Mouse (Mus musculus): ENCODE data around the gene Aipl1. TPM values are rescaled to one million over a fixed set of nuclear protein-coding genes. Genes with fewer than 3 reads are reported as not detected.

Aipl1 gene
- 0.80 and 1.0 TPM in 2 replicates for polyA plus RNA-seq (2016; fragmentation: Nextera tagmentation; extraction: Ambion mirVana)

GRCm38 (mm10) chr11:72037409-72037808 is at the start of gene Aipl1:
TSS of gene Aipl1 (minus strand) at chr11:72037509.
- Histone ChIP-seq H3K36me3 (no peaks in the 10 kb centered on the region), H3K9me3 (replicated peaks) (no peaks in the 10 kb centered on the region), H3K27ac (ENCODE audit: poor library complexity, severe bottlenecking) (no peak within 1 kb of the TSS), H3K4me3 (no peak within 1 kb of the TSS), H3K27me3 (replicated peaks) (0 out of 2 replicates have a peak, but pooled peaks cover 4% of the 10 kb centered on the region), H3K4me2 (no peak within 1 kb of the TSS), H3K4me1 (replicated peaks) (peaks cover 41% of the 10 kb centered on the region), H3K9ac (no peak within 1 kb of the TSS)
- ATAC-seq (ENCODE audit: insufficient number of reproducible peaks, low FRiP score), result no peak
- WGBS, result 52% methylated on average over 4 of the region's 4 CpGs

GRCm38 (mm10) chr11:72086251-72087046 is 49.1 kb upstream of the Aipl1 start:
- 24% methylated on average over 11 of the region's 11 CpGs for WGBS
- no peaks in the 10 kb centered on the region for H3K9me3 ChIP-seq (replicated peaks)
- no peaks in the 10 kb centered on the region for H3K27me3 ChIP-seq (replicated peaks)
- ATAC-seq (ENCODE audit: insufficient number of reproducible peaks, low FRiP score), result peak; percentile 53; the same call in 1 of the 2 replicates
- H3K9ac ChIP-seq, result no peak overlapping the region
- peaks cover 36% of the 10 kb centered on the region for H3K4me1 ChIP-seq (replicated peaks)
- peak overlapping the region; percentile 29; the same call in 1 of the 2 replicates for H3K4me2 ChIP-seq
- H3K27ac ChIP-seq (ENCODE audit: poor library complexity, severe bottlenecking), result peak overlapping the region; percentile 69
- H3K36me3 ChIP-seq, result no peaks in the 10 kb centered on the region
- no peak overlapping the region for H3K4me3 ChIP-seq

- Histone ChIP-seq H3K36me3 (no peaks in the 10 kb centered on the region), H3K9ac (no peak overlapping the region), H3K27me3 (replicated peaks) (no peaks in the 10 kb centered on the region), H3K27ac (ENCODE audit: poor library complexity, severe bottlenecking) (no peak overlapping the region), H3K4me2 (no peak overlapping the region), H3K4me1 (replicated peaks) (peaks cover 36% of the 10 kb centered on the region), H3K4me3 (no peak overlapping the region), H3K9me3 (replicated peaks) (no peaks in the 10 kb centered on the region)
- 92% methylated on average over 15 of the region's 15 CpGs for WGBS
- no peak for ATAC-seq (ENCODE audit: insufficient number of reproducible peaks, low FRiP score)
Observed at GRCm38 (mm10) chr11:72084337-72084736, 47.0 kb upstream of the Aipl1 start.

GRCm38 (mm10) chr11:72082601-72083000 is 45.3 kb upstream of the Aipl1 start:
- H3K36me3 ChIP-seq, result no peaks in the 10 kb centered on the region
- no peaks in the 10 kb centered on the region for H3K9me3 ChIP-seq (replicated peaks)
- no peak overlapping the region for H3K4me2 ChIP-seq
- no peaks in the 10 kb centered on the region for H3K27me3 ChIP-seq (replicated peaks)
- H3K9ac ChIP-seq, result no peak overlapping the region
- no peak overlapping the region for H3K4me3 ChIP-seq
- WGBS, result 96% methylated on average over 4 of the region's 4 CpGs
- peaks cover 31% of the 10 kb centered on the region for H3K4me1 ChIP-seq (replicated peaks)
- no peak overlapping the region for H3K27ac ChIP-seq (ENCODE audit: poor library complexity, severe bottlenecking)
- ATAC-seq (ENCODE audit: insufficient number of reproducible peaks, low FRiP score), result no peak

GRCm38 (mm10) chr11:72080461-72080860 is 43.2 kb upstream of the Aipl1 start:
- no peaks in the 10 kb centered on the region for H3K27me3 ChIP-seq (replicated peaks)
- H3K9ac ChIP-seq, result no peak overlapping the region
- peaks cover 11% of the 10 kb centered on the region for H3K4me1 ChIP-seq (replicated peaks)
- H3K4me3 ChIP-seq, result no peak overlapping the region
- no peaks in the 10 kb centered on the region for H3K36me3 ChIP-seq
- ATAC-seq (ENCODE audit: insufficient number of reproducible peaks, low FRiP score), result no peak
- H3K9me3 ChIP-seq (replicated peaks), result no peaks in the 10 kb centered on the region
- H3K27ac ChIP-seq (ENCODE audit: poor library complexity, severe bottlenecking), result no peak overlapping the region
- WGBS, result 84% methylated on average over 6 of the region's 6 CpGs
- H3K4me2 ChIP-seq, result no peak overlapping the region

GRCm38 (mm10) chr11:72078647-72079046 is 41.3 kb upstream of the Aipl1 start:
- 48% methylated on average over 4 of the region's 4 CpGs for WGBS
- H3K36me3 ChIP-seq, result no peaks in the 10 kb centered on the region
- no peak overlapping the region for H3K4me2 ChIP-seq
- H3K27me3 ChIP-seq (replicated peaks), result peaks cover 3% of the 10 kb centered on the region
- ATAC-seq (ENCODE audit: insufficient number of reproducible peaks, low FRiP score), result no peak
- no peaks in the 10 kb centered on the region for H3K9me3 ChIP-seq (replicated peaks)
- peaks cover 7% of the 10 kb centered on the region for H3K4me1 ChIP-seq (replicated peaks)
- H3K4me3 ChIP-seq, result no peak overlapping the region
- no peak overlapping the region for H3K9ac ChIP-seq
- no peak overlapping the region for H3K27ac ChIP-seq (ENCODE audit: poor library complexity, severe bottlenecking)

- Histone ChIP-seq H3K4me1 (replicated peaks) (peaks cover 7% of the 10 kb centered on the region), H3K27me3 (replicated peaks) (peaks cover 9% of the 10 kb centered on the region), H3K36me3 (no peaks in the 10 kb centered on the region), H3K27ac (ENCODE audit: poor library complexity, severe bottlenecking) (no peak overlapping the region), H3K9me3 (replicated peaks) (no peaks in the 10 kb centered on the region), H3K4me2 (no peak overlapping the region), H3K4me3 (no peak overlapping the region), H3K9ac (no peak overlapping the region)
- 45% methylated on average over 3 of the region's 3 CpGs for WGBS
- ATAC-seq (ENCODE audit: insufficient number of reproducible peaks, low FRiP score), result no peak
Observed at GRCm38 (mm10) chr11:72078056-72078455, 40.7 kb upstream of the Aipl1 start.

- ATAC-seq (ENCODE audit: insufficient number of reproducible peaks, low FRiP score), result no peak
- H3K27ac ChIP-seq (ENCODE audit: poor library complexity, severe bottlenecking), result no peak overlapping the region
- peaks cover 7% of the 10 kb centered on the region for H3K4me1 ChIP-seq (replicated peaks)
- peaks cover 16% of the 10 kb centered on the region for H3K27me3 ChIP-seq (replicated peaks)
- 51% methylated on average over 13 of the region's 13 CpGs for WGBS
- no peaks in the 10 kb centered on the region for H3K36me3 ChIP-seq
- H3K4me2 ChIP-seq, result no peak overlapping the region
- no peak overlapping the region for H3K4me3 ChIP-seq
- no peaks in the 10 kb centered on the region for H3K9me3 ChIP-seq (replicated peaks)
- H3K9ac ChIP-seq, result no peak overlapping the region
Observed at GRCm38 (mm10) chr11:72074230-72074629, 36.9 kb upstream of the Aipl1 start.

GRCm38 (mm10) chr11:72072331-72072905 is 35.1 kb upstream of the Aipl1 start:
- Histone ChIP-seq H3K36me3 (no peaks in the 10 kb centered on the region), H3K4me2 (no peak overlapping the region), H3K27ac (ENCODE audit: poor library complexity, severe bottlenecking) (no peak overlapping the region), H3K4me3 (no peak overlapping the region), H3K4me1 (replicated peaks) (no peaks in the 10 kb centered on the region), H3K9ac (no peak overlapping the region), H3K27me3 (replicated peaks) (peaks cover 16% of the 10 kb centered on the region), H3K9me3 (replicated peaks) (no peaks in the 10 kb centered on the region)
- ATAC-seq (ENCODE audit: insufficient number of reproducible peaks, low FRiP score), result no peak
- WGBS, result 52% methylated on average over 6 of the region's 6 CpGs

- Histone ChIP-seq H3K9me3 (replicated peaks) (0 out of 2 replicates have a peak, but pooled peaks cover 4% of the 10 kb centered on the region), H3K27me3 (replicated peaks) (peaks cover 16% of the 10 kb centered on the region), H3K4me2 (no peak overlapping the region), H3K27ac (ENCODE audit: poor library complexity, severe bottlenecking) (no peak overlapping the region), H3K36me3 (no peaks in the 10 kb centered on the region), H3K9ac (no peak overlapping the region), H3K4me3 (no peak overlapping the region), H3K4me1 (replicated peaks) (no peaks in the 10 kb centered on the region)
- ATAC-seq (ENCODE audit: insufficient number of reproducible peaks, low FRiP score), result no peak
- WGBS, result 78% methylated on average over 9 of the region's 9 CpGs
Observed at GRCm38 (mm10) chr11:72070733-72071132, 33.4 kb upstream of the Aipl1 start.

GRCm38 (mm10) chr11:72068026-72068425 is 30.7 kb upstream of the Aipl1 start:
- peaks cover 6% of the 10 kb centered on the region; the same call in 1 of the 2 replicates for H3K27me3 ChIP-seq (replicated peaks)
- 73% methylated on average over 7 of the region's 7 CpGs for WGBS
- H3K9me3 ChIP-seq (replicated peaks), result peaks cover 25% of the 10 kb centered on the region
- peaks cover 3% of the 10 kb centered on the region; the same call in 1 of the 2 replicates for H3K36me3 ChIP-seq
- H3K4me2 ChIP-seq, result no peak overlapping the region
- no peak overlapping the region for H3K4me3 ChIP-seq
- no peak overlapping the region for H3K27ac ChIP-seq (ENCODE audit: poor library complexity, severe bottlenecking)
- ATAC-seq (ENCODE audit: insufficient number of reproducible peaks, low FRiP score), result no peak
- no peak overlapping the region for H3K9ac ChIP-seq
- H3K4me1 ChIP-seq (replicated peaks), result no peaks in the 10 kb centered on the region
